Mouse (Mus musculus): ENCODE results near the gene Ino80b. TPM values are rescaled to one million over a fixed set of nuclear protein-coding genes. Genes with fewer than 3 reads are reported as not detected.
A peak's percentile ranks its signal among the peaks of the same experiment; 100 is the strongest.

Gene Ino80b
- polyA plus RNA-seq, 1 experiment from 2014 or later, result 13.5 TPM

GRCm38 (mm10) chr6:83116373-83117164 lies 8.7 kb downstream of the Ino80b start:
- ATAC-seq, result no peak
- Histone ChIP-seq H3K27me3 (replicated peaks; ENCODE audit: control insufficient read depth, insufficient read depth, low read length) (no peaks in the 10 kb centered on the region), H3K4me2 (ENCODE audit: low read length) (peak overlapping the region; percentile 79), H3K9ac (ENCODE audit: low read depth, low read length) (peak overlapping the region; percentile 98), H3K4me3 (ENCODE audit: low read length) (peak overlapping the region; percentile 95), H3K4me1 (ENCODE audit: control insufficient read depth, insufficient read depth, low read depth, low read length) (peaks cover 34% of the 10 kb centered on the region), H3K9me3 (ENCODE audit: control insufficient read depth, low read length) (no peaks in the 10 kb centered on the region), H3K27ac (ENCODE audit: low read depth, low read length) (no peak overlapping the region), H3K36me3 (ENCODE audit: control insufficient read depth, insufficient read depth, low read length) (peaks cover 12% of the 10 kb centered on the region; the same call in 1 of the 2 replicates)
- WGBS, result 74% methylated on average over 11 of the region's 11 CpGs

DNA sequence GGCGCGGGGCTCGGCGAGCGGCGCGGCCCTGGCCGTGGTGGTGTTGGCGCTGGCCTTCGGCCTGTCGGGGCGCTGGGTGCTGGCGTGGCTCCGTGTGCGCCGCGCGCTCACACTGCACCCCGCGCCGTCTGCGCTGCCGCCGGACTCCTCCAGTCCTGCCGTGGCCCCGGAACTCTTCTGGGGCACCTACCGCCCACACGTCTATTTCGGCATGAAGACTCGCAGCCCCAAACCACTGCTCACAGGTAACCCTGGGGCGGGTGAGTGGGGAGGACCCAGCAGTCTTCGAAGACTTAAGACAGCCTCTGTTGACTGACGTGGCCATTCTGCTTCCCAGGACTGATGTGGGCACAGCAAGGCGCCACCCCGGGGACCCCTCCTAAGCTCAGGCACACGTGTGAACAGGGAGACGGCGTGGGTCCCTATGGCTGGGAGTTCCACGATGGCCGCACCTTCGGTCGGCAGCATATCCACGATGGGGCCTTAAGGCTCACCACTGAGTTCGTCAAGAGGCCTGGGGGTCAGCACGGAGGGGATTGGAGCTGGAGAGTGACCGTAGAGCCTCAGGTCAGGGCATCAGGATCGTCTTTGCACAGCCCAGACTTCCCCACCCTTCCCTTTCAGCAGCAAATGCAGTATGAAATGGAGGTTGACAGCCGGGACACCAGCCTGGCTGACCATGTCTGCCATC lies 9.4 kb downstream of the Ino80b start:
- Histone ChIP-seq H3K4me1 (ENCODE audit: control insufficient read depth, insufficient read depth, low read depth, low read length) (peaks cover 34% of the 10 kb centered on the region), H3K27ac (ENCODE audit: low read depth, low read length) (peak overlapping the region; percentile 87), H3K9ac (ENCODE audit: low read depth, low read length) (peak overlapping the region; percentile 98), H3K4me3 (ENCODE audit: low read length) (peak overlapping the region; percentile 95), H3K27me3 (replicated peaks; ENCODE audit: control insufficient read depth, insufficient read depth, low read length) (no peaks in the 10 kb centered on the region), H3K4me2 (ENCODE audit: low read length) (peak overlapping the region; percentile 79), H3K9me3 (ENCODE audit: control insufficient read depth, low read length) (no peaks in the 10 kb centered on the region), H3K36me3 (ENCODE audit: control insufficient read depth, insufficient read depth, low read length) (peaks cover 12% of the 10 kb centered on the region; the same call in 1 of the 2 replicates)
- under 1% methylated on average over 33 of the region's 48 CpGs for WGBS
- peak; percentile 70 for ATAC-seq

DNA sequence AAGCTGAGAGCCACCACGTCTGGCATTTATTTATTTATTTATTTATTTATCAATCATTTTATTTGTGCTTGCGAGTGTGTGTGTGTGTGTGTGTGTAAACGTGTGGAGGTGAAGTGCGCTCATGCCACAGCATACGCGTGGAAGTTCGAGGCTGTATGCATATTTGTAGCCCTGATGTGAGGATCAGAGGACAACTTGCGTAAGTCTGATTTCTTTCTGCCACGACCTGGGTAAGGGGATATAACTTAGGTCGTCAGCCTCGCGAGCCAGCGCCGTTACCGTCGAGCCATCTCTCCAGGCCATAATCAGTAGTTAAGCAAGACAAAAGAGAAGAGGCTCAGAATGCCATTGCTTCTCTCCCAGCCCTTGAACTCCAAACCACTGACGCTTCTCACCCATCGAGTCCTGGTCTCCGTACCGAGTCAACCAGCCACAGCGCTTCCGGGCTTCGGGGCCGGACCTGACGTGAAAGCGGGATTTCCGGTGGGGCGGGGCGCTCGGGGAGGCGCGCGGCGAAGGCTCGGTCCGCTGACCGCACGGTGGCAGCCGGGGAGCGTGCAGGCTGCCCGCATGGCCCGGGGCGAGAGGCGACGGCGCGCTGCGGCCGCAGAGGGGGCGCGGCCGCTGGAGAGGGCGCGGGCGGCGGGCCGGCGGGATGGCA lies 10.1 kb downstream of the Ino80b start, which contains the start of gene Mogs:
Gene Mogs, plus strand, starts transcription at position 486 of the 661 bp plus-strand sequence.
- Histone ChIP-seq H3K27me3 (replicated peaks; ENCODE audit: control insufficient read depth, insufficient read depth, low read length) (no peaks in the 10 kb centered on the region), H3K4me3 (ENCODE audit: low read length) (peak within 1 kb of the TSS; percentile 95), H3K36me3 (ENCODE audit: control insufficient read depth, insufficient read depth, low read length) (peaks cover 12% of the 10 kb centered on the region; the same call in 1 of the 2 replicates), H3K4me1 (ENCODE audit: control insufficient read depth, insufficient read depth, low read depth, low read length) (peaks cover 33% of the 10 kb centered on the region), H3K4me2 (ENCODE audit: low read length) (peak within 1 kb of the TSS; percentile 79), H3K9me3 (ENCODE audit: control insufficient read depth, low read length) (no peaks in the 10 kb centered on the region), H3K9ac (ENCODE audit: low read depth, low read length) (peak within 1 kb of the TSS; percentile 98), H3K27ac (ENCODE audit: low read depth, low read length) (peak within 1 kb of the TSS; percentile 87)
- peak; percentile 90 for ATAC-seq
- WGBS, result 2% methylated on average over 29 of the region's 58 CpGs

DNA sequence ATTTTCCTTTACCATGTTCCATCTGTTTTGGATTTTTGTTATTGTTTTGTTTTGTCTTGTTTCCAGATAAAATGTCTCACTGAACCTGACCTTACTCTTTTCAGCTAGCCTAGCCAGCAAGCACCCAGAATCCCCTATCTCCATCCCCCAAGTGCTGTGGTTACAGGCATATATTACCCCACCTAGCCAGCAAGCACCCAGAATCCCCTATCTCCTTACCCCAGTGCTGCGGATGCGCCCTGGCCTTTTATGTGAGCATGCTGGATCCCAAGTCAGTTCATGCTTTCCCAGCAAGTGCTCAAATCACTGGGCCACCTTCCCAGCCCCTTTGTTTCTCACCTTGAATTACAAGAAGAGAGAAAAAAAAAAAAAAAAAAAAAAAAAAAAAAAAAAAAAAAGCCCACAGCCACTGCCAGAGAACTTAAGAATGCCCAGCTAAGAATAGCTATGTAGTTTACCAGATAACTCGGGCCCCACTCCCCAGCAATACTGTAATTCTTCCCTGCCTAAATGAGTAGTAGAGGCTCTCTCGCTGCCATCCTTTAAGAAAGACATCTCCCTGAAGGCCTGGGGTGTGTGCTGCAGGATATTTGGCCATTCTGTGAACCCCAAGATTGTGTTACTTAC lies 13.6 kb downstream of the Ino80b start:
- H3K4me2 ChIP-seq (ENCODE audit: low read length), result no peak overlapping the region
- no peak overlapping the region for H3K4me3 ChIP-seq (ENCODE audit: low read length)
- peaks cover 39% of the 10 kb centered on the region for H3K4me1 ChIP-seq (ENCODE audit: control insufficient read depth, insufficient read depth, low read depth, low read length)
- H3K36me3 ChIP-seq (ENCODE audit: control insufficient read depth, insufficient read depth, low read length), result no peaks in the 10 kb centered on the region
- H3K9ac ChIP-seq (ENCODE audit: low read depth, low read length), result no peak overlapping the region
- H3K27ac ChIP-seq (ENCODE audit: low read depth, low read length), result no peak overlapping the region
- ATAC-seq, result no peak
- H3K9me3 ChIP-seq (ENCODE audit: control insufficient read depth, low read length), result no peaks in the 10 kb centered on the region
- no peaks in the 10 kb centered on the region for H3K27me3 ChIP-seq (replicated peaks; ENCODE audit: control insufficient read depth, insufficient read depth, low read length)
- 93% methylated on average over 4 of the region's 4 CpGs for WGBS

- Histone ChIP-seq H3K27ac (ENCODE audit: low read depth, low read length) (peak within 1 kb of the TSS; percentile 80), H3K36me3 (ENCODE audit: control insufficient read depth, insufficient read depth, low read length) (no peaks in the 10 kb centered on the region), H3K4me2 (ENCODE audit: low read length) (peak within 1 kb of the TSS; percentile 94), H3K4me1 (ENCODE audit: control insufficient read depth, insufficient read depth, low read depth, low read length) (peaks cover 23% of the 10 kb centered on the region), H3K9me3 (ENCODE audit: control insufficient read depth, low read length) (no peaks in the 10 kb centered on the region), H3K27me3 (replicated peaks; ENCODE audit: control insufficient read depth, insufficient read depth, low read length) (no peaks in the 10 kb centered on the region), H3K9ac (ENCODE audit: low read depth, low read length) (peak within 1 kb of the TSS; percentile 95), H3K4me3 (ENCODE audit: low read length) (peak within 1 kb of the TSS; percentile 66)
- under 1% methylated on average over 75 of the region's 76 CpGs for WGBS
- peak; percentile 93 for ATAC-seq
These were observed 16.2 kb downstream of the Ino80b start, which contains the start of gene Mrpl53 for GRCm38 (mm10) chr6:83108762-83109668. Gene Mrpl53, plus strand, starts transcription at chr6:83109040.

DNA sequence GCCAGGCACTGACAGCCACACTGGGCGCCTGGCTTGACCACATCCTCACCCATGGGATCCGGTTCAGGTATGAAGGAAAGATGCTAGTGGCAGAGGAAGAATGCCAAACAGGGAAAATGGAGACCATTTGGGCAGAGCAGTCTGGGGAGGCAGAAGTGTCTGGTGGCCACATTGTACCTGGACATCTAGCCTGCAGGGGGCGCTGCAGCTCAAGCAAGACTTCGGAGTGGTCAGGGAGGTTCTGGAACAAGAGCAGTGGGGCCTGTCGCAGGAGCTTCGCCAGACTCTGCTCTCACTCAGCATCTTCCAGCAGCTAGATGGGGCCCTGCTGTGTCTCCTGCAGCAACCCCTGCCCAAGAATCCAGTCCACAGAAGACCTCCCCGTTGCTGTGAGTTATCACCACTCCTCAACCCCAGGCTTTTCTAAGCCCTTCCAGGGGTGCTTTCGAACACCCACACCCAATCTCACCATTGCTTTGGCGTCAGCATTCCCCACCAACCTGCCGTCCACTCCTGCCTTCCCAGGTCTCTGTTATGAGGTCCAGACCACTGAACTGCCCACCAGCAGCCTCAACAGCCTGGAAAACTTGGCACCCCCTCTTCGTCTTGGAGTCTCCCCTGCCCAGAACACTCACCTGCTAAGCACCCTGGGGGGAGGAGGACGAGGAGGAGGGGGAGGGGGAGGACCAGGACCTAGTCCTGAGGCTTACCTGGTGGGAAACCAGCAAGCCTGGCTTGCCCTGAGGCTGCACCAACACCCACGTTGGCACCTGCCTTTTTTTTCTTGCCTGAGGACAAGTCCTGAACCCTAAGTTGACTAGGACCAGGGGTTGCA lies 17.4 kb downstream of the Ino80b start:
- H3K4me3 ChIP-seq (ENCODE audit: low read length), result no peak overlapping the region; the same call in 1 of the 2 replicates
- no peaks in the 10 kb centered on the region for H3K9me3 ChIP-seq (ENCODE audit: control insufficient read depth, low read length)
- 0 out of 2 replicates have a peak, but pooled peaks have one; percentile 1 for ATAC-seq
- H3K27me3 ChIP-seq (replicated peaks; ENCODE audit: control insufficient read depth, insufficient read depth, low read length), result no peaks in the 10 kb centered on the region
- H3K4me1 ChIP-seq (ENCODE audit: control insufficient read depth, insufficient read depth, low read depth, low read length), result peaks cover 31% of the 10 kb centered on the region
- no peaks in the 10 kb centered on the region for H3K36me3 ChIP-seq (ENCODE audit: control insufficient read depth, insufficient read depth, low read length)
- peak overlapping the region; percentile 95; the same call in 1 of the 2 replicates for H3K9ac ChIP-seq (ENCODE audit: low read depth, low read length)
- no peak overlapping the region; the same call in 1 of the 2 replicates for H3K27ac ChIP-seq (ENCODE audit: low read depth, low read length)
- peak overlapping the region; percentile 94 for H3K4me2 ChIP-seq (ENCODE audit: low read length)
- 38% methylated on average over 13 of the region's 13 CpGs for WGBS

DNA sequence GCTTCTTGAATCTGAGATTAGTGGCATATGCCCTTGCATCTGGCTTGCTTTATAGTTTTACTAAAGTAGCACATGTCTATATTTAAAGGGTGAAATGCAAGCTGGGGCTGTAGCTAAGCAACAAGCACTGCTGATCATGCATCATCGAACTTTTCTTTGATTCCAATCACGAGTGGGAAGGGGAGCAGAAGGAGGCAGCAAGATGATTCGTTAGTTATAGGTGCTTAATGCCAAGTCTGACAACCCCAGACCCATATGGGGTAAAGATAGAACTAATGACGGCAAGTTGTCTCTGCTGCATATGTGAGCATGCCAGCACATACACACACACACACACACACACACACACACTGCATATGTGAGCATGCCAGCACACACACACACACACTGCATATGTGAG lies 21.1 kb downstream of the Ino80b start:
- Histone ChIP-seq H3K9me3 (ENCODE audit: control insufficient read depth, low read length) (no peaks in the 10 kb centered on the region), H3K27me3 (replicated peaks; ENCODE audit: control insufficient read depth, insufficient read depth, low read length) (no peaks in the 10 kb centered on the region), H3K4me1 (ENCODE audit: control insufficient read depth, insufficient read depth, low read depth, low read length) (peaks cover 24% of the 10 kb centered on the region), H3K9ac (ENCODE audit: low read depth, low read length) (no peak overlapping the region), H3K4me3 (ENCODE audit: low read length) (no peak overlapping the region), H3K4me2 (ENCODE audit: low read length) (no peak overlapping the region), H3K27ac (ENCODE audit: low read depth, low read length) (no peak overlapping the region), H3K36me3 (ENCODE audit: control insufficient read depth, insufficient read depth, low read length) (no peaks in the 10 kb centered on the region)
- 60% methylated on average over 4 of the region's 4 CpGs for WGBS
- ATAC-seq, result no peak

Data from hindbrain, embryonic 16.5 days (tissue).